Mouse (Mus musculus) lung, postnatal 25 days (tissue): ENCODE data around the gene Ssh1.

ENCODE experiments used
- DNase-seq: peaks from one replicate; pipeline ENCODE4 v3.0.0; 2022; ENCODE audit warnings: low spot score

Gene Ssh1

GRCm38 (mm10) chr5:113993031-113993486, 635 bp downstream of the Ssh1 start:
- no peak for DNase-seq

GRCm38 (mm10) chr5:113992339-113992831, 1.3 kb downstream of the Ssh1 start:
- peak; percentile 85 for DNase-seq

- DNase-seq: no peak
These were observed 2.6 kb downstream of the Ssh1 start for GRCm38 (mm10) chr5:113991141-113991540.

DNA sequence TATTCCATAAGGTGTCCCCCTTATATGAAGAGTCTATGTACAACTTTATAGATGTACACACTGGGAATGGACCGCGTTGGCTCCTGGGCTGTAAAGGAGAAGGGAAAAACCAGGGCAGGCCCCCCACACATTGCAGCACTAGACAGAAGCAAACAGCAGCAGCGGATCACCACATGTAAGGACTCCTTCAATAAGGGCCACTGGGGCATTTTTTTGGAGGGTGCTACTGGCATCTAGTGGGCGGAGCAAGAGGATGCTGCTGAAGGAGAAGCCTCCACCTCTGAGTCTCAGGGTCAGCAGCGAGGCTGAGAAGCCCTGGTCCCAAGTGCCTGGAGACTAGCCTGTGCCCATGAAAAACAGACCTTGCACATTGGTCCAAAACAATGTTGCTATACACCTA, 3.1 kb downstream of the Ssh1 start:
- DNase-seq: no peak

GRCm38 (mm10) chr5:113989437-113990024, 4.2 kb downstream of the Ssh1 start:
- peak; percentile 32 for DNase-seq

- peak; percentile 49 for DNase-seq
These were observed 7.3 kb downstream of the Ssh1 start for GRCm38 (mm10) chr5:113986182-113986961.

GRCm38 (mm10) chr5:113985737-113986136, 8.0 kb downstream of the Ssh1 start:
- no peak for DNase-seq

DNA sequence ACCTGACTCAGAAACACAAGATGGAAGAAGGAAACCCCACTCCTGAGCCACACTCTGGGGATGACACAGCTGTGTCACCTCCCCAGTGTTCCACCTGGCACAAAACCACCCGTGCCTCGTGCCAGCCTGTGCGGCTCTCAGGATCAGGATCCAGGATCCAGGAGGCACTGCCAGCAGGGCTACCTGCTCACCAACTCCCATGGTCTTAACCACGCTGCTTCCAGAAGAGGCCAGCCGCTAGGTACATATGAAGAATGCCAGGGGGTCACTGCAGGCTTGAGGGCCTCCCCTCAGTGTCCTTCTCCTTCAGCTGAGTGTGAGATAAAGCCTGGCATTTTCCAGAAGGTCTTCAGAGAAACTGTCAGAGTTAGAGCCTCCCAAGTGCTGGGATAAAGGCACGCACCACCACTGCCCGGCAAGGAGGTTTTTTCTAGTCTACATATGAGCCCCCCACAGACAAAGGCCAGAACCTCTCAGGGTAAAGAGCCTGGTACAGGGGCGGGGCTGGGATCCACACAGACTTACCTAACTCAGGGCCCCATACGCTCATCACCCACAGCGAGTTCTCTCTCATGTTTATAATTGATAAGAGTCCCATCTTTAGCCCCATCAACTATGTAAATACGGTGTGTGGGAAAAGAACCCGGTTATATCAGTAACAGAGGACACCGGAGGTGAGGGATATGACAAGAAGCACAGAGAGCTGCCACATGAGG, 9.5 kb downstream of the Ssh1 start:
- DNase-seq: no peak

- DNase-seq: no peak
These were observed 10.2 kb downstream of the Ssh1 start for GRCm38 (mm10) chr5:113983541-113983940.

DNA sequence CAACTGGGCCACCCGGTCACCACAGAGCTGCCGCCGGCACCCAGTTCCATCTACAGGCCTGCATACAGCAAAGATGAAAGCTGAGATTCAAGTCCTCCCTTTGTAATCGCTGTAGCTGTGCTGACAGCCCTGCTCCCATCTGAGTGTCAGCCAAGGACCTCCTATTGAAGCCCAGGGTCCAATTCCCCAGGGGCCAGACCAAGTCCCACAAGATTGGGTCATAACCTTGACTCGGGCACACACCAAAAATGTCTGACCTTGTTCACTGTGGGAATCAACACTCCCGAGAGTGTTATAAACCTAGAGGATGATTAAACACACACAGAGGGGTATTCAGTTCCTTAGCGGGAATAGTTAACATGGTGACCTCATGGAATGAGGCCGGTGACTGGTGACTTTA, 11.9 kb downstream of the Ssh1 start:
- DNase-seq: no peak

DNA sequence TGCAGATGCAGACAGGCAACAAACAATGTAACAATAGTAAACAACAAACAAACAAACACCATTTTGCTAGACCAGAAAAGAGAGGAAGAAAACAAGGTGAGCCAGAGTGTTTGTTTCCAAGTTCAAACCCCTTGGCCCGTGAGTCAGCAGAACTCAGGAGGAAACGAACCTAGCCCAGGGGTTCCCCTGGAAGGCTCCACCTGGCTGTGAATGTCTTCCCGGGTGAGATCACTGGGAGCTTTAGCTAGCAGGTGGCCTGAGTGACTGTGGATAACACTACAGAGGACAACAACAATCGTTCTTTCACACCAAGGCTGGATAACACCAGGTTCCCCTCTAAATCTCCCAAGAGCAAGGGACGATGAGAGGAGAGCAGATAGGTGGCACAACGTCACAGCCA, 12.5 kb downstream of the Ssh1 start:
- no peak for DNase-seq

- DNase-seq: no peak
These were observed 13.2 kb downstream of the Ssh1 start for GRCm38 (mm10) chr5:113980511-113980910.

DNA sequence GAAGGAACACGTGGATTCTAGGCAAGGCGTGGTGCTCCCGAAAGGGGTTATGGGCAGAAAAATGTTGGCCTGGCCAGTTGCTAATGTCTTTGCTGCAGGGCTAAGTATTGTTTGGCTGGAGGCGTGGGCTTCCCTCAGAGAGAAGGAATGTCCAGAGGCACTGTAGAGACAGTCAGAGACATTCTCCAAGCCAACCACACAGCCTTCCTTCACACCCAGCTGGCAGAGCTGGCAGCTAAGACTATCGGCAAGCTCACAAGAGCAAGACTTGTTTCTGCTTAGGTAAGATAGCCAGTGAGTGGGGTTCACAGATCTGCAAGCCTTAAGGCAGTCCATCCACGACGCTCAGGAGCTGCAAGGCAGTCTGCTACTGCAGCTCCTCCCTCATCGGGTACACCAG, 16.4 kb downstream of the Ssh1 start:
- DNase-seq: no peak

DNA sequence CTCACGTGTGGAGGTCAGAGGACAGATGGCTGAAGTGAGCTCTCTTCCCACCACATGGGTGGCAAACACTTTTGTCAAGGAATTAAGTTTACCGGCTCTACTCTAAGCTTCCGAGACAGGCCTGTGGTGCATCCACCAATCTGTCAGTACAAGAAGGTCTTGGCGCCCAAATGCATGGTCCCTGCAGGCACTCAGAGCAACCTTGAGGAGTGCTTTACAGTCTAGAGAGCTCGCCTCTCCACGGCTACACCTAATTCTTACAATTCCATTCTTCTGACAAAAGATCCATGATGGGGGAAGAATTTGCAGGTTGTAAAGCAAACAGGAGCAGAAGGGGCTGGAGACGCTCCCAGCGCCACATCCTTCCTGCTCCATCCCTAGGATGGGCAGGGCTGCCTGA, 17.1 kb downstream of the Ssh1 start:
- DNase-seq: no peak

- peak; percentile 85 for DNase-seq
These were observed 18.0 kb downstream of the Ssh1 start for GRCm38 (mm10) chr5:113975538-113976215.

DNA sequence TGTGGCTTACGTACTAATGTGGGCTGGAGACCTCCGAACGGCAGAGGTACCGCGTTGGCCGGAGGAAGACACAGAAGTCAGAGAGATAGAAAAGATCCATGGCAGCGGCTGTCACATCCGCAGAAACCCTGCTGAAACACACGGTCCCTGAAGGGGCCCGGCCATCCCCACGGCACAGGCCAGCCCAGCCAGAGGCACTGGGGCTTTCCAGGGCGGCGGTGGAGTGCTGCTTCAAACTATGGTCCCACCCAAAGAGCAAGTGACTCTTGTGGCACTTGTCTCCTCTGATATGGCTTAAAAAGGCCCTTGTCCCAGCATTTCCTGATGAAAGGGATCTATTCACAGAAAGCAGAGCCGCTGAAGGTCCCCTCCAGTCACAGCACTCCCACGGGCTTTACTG, 19.1 kb downstream of the Ssh1 start:
- peak; percentile 72 for DNase-seq

- DNase-seq: no peak
These were observed 19.9 kb downstream of the Ssh1 start for GRCm38 (mm10) chr5:113973790-113974189.

DNA sequence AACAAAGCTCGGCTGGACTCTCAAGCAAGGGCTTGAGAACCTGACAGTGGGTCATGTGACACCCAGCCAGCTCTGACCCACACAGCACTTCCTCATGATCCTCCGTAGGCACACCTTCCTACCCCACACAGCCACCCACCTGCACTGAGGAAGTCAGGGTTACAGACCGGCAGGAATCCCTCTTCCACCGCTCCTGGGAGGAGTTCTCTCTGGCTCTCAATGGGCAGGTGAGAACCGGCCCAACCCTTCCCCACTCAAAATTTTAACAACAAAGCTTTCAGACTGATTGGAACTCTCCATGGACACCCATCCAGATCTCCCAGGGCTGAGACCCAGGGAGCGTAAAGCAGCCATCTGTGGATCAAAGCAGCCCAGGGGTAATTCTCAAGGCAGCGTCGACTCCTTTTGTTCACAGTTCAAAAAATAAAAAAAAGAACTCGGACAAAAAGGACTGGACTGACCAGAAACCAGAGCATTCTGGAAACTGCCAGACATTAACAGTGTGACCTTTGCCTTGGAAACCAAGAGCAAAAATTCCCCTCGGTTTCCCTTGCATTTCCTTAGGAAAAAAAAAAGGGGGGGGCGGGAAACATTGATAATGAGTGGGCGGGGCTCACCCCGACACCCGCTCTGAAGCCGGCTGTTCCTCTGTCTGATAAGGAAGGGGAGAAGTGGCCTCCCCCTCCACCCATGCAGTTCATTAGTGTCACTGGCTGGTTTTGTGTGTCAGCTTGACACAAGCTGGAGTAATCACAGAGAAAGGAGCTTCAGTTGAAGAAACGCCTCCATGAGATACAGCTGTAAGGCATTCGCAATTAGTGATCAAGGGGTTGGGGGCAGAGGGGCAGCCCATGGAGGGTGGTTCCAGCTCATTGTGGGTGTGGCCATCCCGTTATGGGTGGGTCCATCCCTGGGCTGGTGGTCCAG, 20.8 kb downstream of the Ssh1 start:
- no peak for DNase-seq

GRCm38 (mm10) chr5:113971434-113971960, 22.2 kb downstream of the Ssh1 start:
- DNase-seq: no peak

- no peak for DNase-seq
These were observed 25.3 kb downstream of the Ssh1 start for GRCm38 (mm10) chr5:113968371-113968770.
